Mouse (Mus musculus) heart, adult 8-10 months (tissue): Measurements from ENCODE around the gene Ncstn. TPM values are rescaled to one million over a fixed set of nuclear protein-coding genes. Genes with fewer than 3 reads are reported as not detected.

Experiments
- DNase-seq: peaks from one replicate; pipeline ENCODE4 v3.0.0; 2022; ENCODE audit warnings: low spot score
- total RNA-seq, 4 experiments: library from RNA; stranded (reverse); gene quantifications; 2 replicates each; pipeline ENCODE4 v1.2.4; 2022

Ncstn gene
- total RNA-seq, 4 experiments from 2014 or later: 42.1 to 47.9 (median 44.0) TPM

- no peak for DNase-seq
These were observed 10.0 kb downstream of the Ncstn start for GRCm38 (mm10) chr1:172072604-172073003.

- no peak for DNase-seq
These were observed 11.0 kb downstream of the Ncstn start for GRCm38 (mm10) chr1:172071556-172071955.

GRCm38 (mm10) chr1:172070227-172070626, 12.4 kb downstream of the Ncstn start:
- DNase-seq: no peak

- no peak for DNase-seq
These were observed 17.9 kb downstream of the Ncstn start for GRCm38 (mm10) chr1:172064613-172065141.

- DNase-seq: no peak
These were observed 19.1 kb downstream of the Ncstn start for GRCm38 (mm10) chr1:172063291-172064023.

GRCm38 (mm10) chr1:172062101-172062500, 20.5 kb downstream of the Ncstn start:
- DNase-seq: no peak

- no peak for DNase-seq
These were observed 21.4 kb downstream of the Ncstn start for GRCm38 (mm10) chr1:172061217-172061616.

GRCm38 (mm10) chr1:172060659-172061058, 21.9 kb downstream of the Ncstn start:
- DNase-seq: no peak

- no peak for DNase-seq
These were observed 23.7 kb downstream of the Ncstn start for GRCm38 (mm10) chr1:172058874-172059273.

GRCm38 (mm10) chr1:172058321-172058720, 24.3 kb downstream of the Ncstn start:
- DNase-seq: no peak

- DNase-seq: no peak
These were observed 25.1 kb downstream of the Ncstn start, which contains the start of gene Nhlh1 for GRCm38 (mm10) chr1:172057491-172057921. Gene Nhlh1, minus strand, starts transcription at chr1:172057573.

GRCm38 (mm10) chr1:172056251-172056650, 26.3 kb downstream of the Ncstn start:
- no peak for DNase-seq

GRCm38 (mm10) chr1:172053541-172054440, 28.8 kb downstream of the Ncstn start:
- DNase-seq: no peak

- no peak for DNase-seq
These were observed 29.8 kb downstream of the Ncstn start for GRCm38 (mm10) chr1:172052766-172053279.

- no peak for DNase-seq
These were observed 33.3 kb downstream of the Ncstn start for GRCm38 (mm10) chr1:172049131-172049782.

GRCm38 (mm10) chr1:172048241-172048734, 34.3 kb downstream of the Ncstn start:
- no peak for DNase-seq

GRCm38 (mm10) chr1:172046938-172047337, 35.7 kb downstream of the Ncstn start:
- peak; percentile 46 for DNase-seq

- DNase-seq: no peak
These were observed 36.2 kb downstream of the Ncstn start for GRCm38 (mm10) chr1:172046410-172046809.

GRCm38 (mm10) chr1:172029914-172030313, 52.7 kb downstream of the Ncstn start:
- DNase-seq: no peak

- no peak for DNase-seq
These were observed 54.0 kb downstream of the Ncstn start, which contains the start of gene Vangl2 for GRCm38 (mm10) chr1:172028394-172029275. Gene Vangl2, minus strand, starts transcription at chr1:172028444.
